Mouse (Mus musculus): ENCODE measurements at regions not wholly inside any gene's neighbourhood (a gene's known extent, or its start where the extent isn't known, plus 50 kb on each side); places are given as distances from the start of the nearest gene placed in this dataset.

GRCm38 (mm10) chr2:51001548-51001947 is 147.4 kb downstream of the Rnd3 start:
- TF ChIP-seq EP300 (IDR thresholded peaks at IDR 0.05) (no peak), CTCF (IDR thresholded peaks at IDR 0.05) (no peak)

All from lung, postnatal 0 days (tissue).